Mouse (Mus musculus): ENCODE data around the gene Fam19a3. TPM values are rescaled to one million over a fixed set of nuclear protein-coding genes. Genes with fewer than 3 reads are reported as not detected.
"Not testable (repeated sequence)": the region's sequence is repeated elsewhere in the genome, so short reads cannot be mapped to it uniquely, and the experiment has no call there.

Gene Fam19a3
- polyA plus RNA-seq, 1 experiment from 2014 or later = 1.0 TPM

DNA sequence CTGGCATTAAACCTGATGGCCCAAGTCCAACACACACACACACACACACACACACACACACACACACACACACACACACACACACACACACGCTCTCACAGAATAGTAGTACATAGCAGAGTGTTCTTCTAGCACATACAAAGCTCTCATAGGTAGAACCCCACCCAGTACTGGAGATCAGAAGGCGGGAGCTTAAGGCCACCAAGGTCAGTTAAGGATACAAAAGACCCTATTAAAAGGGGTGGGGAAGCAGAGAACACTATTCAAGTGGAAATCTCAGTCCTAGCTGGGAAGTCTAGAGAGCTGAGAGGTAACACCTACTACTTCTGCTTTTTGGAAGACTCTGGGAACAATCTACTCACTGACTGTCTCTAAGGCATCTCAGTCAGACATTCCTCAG, 33.7 kb upstream of the Fam19a3 start:
- ATAC-seq (ENCODE audit: insufficient number of reproducible peaks, insufficient read depth, low FRiP score, low read depth) = no peak
- no peak overlapping the region for H3K4me2 ChIP-seq (ENCODE audit: low read length)
- no peak overlapping the region for H3K27ac ChIP-seq (replicated peaks in 1 of 2; ENCODE audit: control insufficient read depth in 1 of 2, insufficient read depth in 1 of 2, low read depth in 2 of 2, low read length in 2 of 2)
- no peaks in the 10 kb centered on the region for H3K27me3 ChIP-seq (ENCODE audit: control insufficient read depth, insufficient read depth, low read length)
- WGBS = 86% methylated on average over 2 of the region's 2 CpGs
- no peak overlapping the region for H3K4me3 ChIP-seq (ENCODE audit: control insufficient read depth in 1 of 2, insufficient read depth in 1 of 2, low read depth in 1 of 2, low read length in 2 of 2)
- H3K9me3 ChIP-seq (ENCODE audit: control insufficient read depth, low read length) = no peaks in the 10 kb centered on the region
- peaks cover 8 to 44% of the 10 kb centered on the region in 2 experiments for H3K4me1 ChIP-seq (ENCODE audit: control insufficient read depth in 2 of 2, insufficient read depth in 2 of 2, low read length in 2 of 2)
- H3K36me3 ChIP-seq (ENCODE audit: control insufficient read depth, insufficient read depth, low read length) = peaks cover 4% of the 10 kb centered on the region; the same call in 1 of the 2 replicates
- peak overlapping the region; percentile 16; the same call in 1 of the 2 replicates for H3K9ac ChIP-seq (ENCODE audit: low read length)

- 84% methylated on average over 1 of the region's 1 CpGs for WGBS
These were observed 33.1 kb upstream of the Fam19a3 start for GRCm38 (mm10) chr3:104814746-104815145.

DNA sequence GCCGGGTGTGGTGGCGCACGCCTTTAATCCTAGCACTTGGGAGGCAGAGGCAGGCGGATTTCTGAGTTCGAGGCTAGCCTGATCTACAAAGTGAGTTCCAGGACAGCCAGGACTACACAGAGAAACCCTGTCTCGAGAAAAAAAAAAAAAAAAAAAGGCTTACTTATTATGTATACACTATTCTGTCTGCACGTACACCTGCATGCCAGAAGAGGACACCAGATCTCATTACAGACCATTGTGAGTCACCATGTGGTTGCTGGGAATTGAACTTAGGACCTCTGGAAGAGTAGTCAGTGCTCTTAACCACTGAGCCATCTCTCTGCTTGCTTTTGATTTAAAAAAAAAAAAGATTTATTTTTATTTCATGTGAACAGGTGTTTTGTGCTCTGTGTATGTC, 31.6 kb upstream of the Fam19a3 start:
- WGBS = 94% methylated on average over 7 of the region's 7 CpGs
- not testable (repeated sequence) for H3K36me3 ChIP-seq (ENCODE audit: control insufficient read depth, insufficient read depth, low read length); H3K4me2 ChIP-seq (ENCODE audit: low read length); H3K4me3 ChIP-seq (ENCODE audit: control insufficient read depth in 1 of 2, insufficient read depth in 1 of 2, low read depth in 1 of 2, low read length in 2 of 2); ATAC-seq (ENCODE audit: insufficient number of reproducible peaks, insufficient read depth, low FRiP score, low read depth); H3K27me3 ChIP-seq (ENCODE audit: control insufficient read depth, insufficient read depth, low read length); H3K9me3 ChIP-seq (ENCODE audit: control insufficient read depth, low read length); H3K9ac ChIP-seq (ENCODE audit: low read length); H3K27ac ChIP-seq (replicated peaks in 1 of 2; ENCODE audit: control insufficient read depth in 1 of 2, insufficient read depth in 1 of 2, low read depth in 2 of 2, low read length in 2 of 2)
- peaks cover 4 to 26% of the 10 kb centered on the region in 2 experiments for H3K4me1 ChIP-seq (ENCODE audit: control insufficient read depth in 2 of 2, insufficient read depth in 2 of 2, low read length in 2 of 2)

More at GRCm38 (mm10) chr3:104814746-104815145, 33.1 kb upstream of the Fam19a3 start:
- H3K36me3 ChIP-seq (ENCODE audit: control insufficient read depth, insufficient read depth, low read length) = peaks cover 4% of the 10 kb centered on the region; the same call in 1 of the 2 replicates
- no peak overlapping the region for H3K4me2 ChIP-seq (ENCODE audit: low read length)
- no peaks in the 10 kb centered on the region for H3K9me3 ChIP-seq (ENCODE audit: control insufficient read depth, low read length)
- no peak for ATAC-seq (ENCODE audit: insufficient number of reproducible peaks, insufficient read depth, low FRiP score, low read depth)
- peaks cover 4 to 38% of the 10 kb centered on the region in 2 experiments for H3K4me1 ChIP-seq (ENCODE audit: control insufficient read depth in 2 of 2, insufficient read depth in 2 of 2, low read length in 2 of 2)
- no peak overlapping the region for H3K4me3 ChIP-seq (ENCODE audit: control insufficient read depth in 1 of 2, insufficient read depth in 1 of 2, low read depth in 1 of 2, low read length in 2 of 2)
- H3K27me3 ChIP-seq (ENCODE audit: control insufficient read depth, insufficient read depth, low read length) = no peaks in the 10 kb centered on the region
- no peak overlapping the region for H3K9ac ChIP-seq (ENCODE audit: low read length)
- H3K27ac ChIP-seq (replicated peaks in 1 of 2; ENCODE audit: control insufficient read depth in 1 of 2, insufficient read depth in 1 of 2, low read depth in 2 of 2, low read length in 2 of 2) = no peak overlapping the region

DNA sequence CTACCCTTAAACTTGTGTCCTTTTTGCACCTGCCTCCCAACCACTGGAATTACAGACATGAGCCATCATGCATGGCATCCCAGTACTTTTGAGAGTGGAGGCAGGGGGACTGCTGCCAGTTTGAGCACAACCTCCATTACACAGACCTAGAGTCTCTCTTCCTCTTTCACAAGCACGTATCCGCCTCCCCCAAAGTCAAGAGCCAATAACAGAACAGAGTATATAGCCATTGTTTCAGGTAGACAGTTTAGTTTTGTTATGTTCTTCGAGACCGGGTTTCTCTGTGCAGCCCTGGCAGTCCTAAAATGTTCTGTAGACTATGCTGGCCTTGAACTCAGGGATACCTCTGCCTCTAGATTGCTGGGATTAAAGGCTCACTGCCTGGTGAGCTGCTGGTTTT, 30.6 kb upstream of the Fam19a3 start:
- no peak overlapping the region for H3K4me2 ChIP-seq (ENCODE audit: low read length)
- no peaks in the 10 kb centered on the region for H3K9me3 ChIP-seq (ENCODE audit: control insufficient read depth, low read length)
- no peak overlapping the region for H3K9ac ChIP-seq (ENCODE audit: low read length)
- peaks cover 4 to 26% of the 10 kb centered on the region in 2 experiments for H3K4me1 ChIP-seq (ENCODE audit: control insufficient read depth in 2 of 2, insufficient read depth in 2 of 2, low read length in 2 of 2)
- H3K36me3 ChIP-seq (ENCODE audit: control insufficient read depth, insufficient read depth, low read length) = peaks cover 13% of the 10 kb centered on the region
- no peak for ATAC-seq (ENCODE audit: insufficient number of reproducible peaks, insufficient read depth, low FRiP score, low read depth)
- no peak overlapping the region; a peak in 1 of 4 replicates for H3K27ac ChIP-seq (replicated peaks in 1 of 2; ENCODE audit: control insufficient read depth in 1 of 2, insufficient read depth in 1 of 2, low read depth in 2 of 2, low read length in 2 of 2)
- 82% methylated on average over 4 of the region's 4 CpGs for WGBS
- H3K27me3 ChIP-seq (ENCODE audit: control insufficient read depth, insufficient read depth, low read length) = no peaks in the 10 kb centered on the region
- no peak overlapping the region for H3K4me3 ChIP-seq (ENCODE audit: control insufficient read depth in 1 of 2, insufficient read depth in 1 of 2, low read depth in 1 of 2, low read length in 2 of 2)

- Histone ChIP-seq H3K9me3 (ENCODE audit: control insufficient read depth, low read length) (no peaks in the 10 kb centered on the region), H3K4me3 (ENCODE audit: control insufficient read depth in 1 of 2, insufficient read depth in 1 of 2, low read depth in 1 of 2, low read length in 2 of 2) (no peak overlapping the region), H3K4me1 (ENCODE audit: control insufficient read depth in 2 of 2, insufficient read depth in 2 of 2, low read length in 2 of 2) (peaks cover 4 to 23% of the 10 kb centered on the region in 2 experiments), H3K36me3 (ENCODE audit: control insufficient read depth, insufficient read depth, low read length) (peaks cover 18% of the 10 kb centered on the region), H3K4me2 (ENCODE audit: low read length) (no peak overlapping the region), H3K27ac (replicated peaks in 1 of 2; ENCODE audit: control insufficient read depth in 1 of 2, insufficient read depth in 1 of 2, low read depth in 2 of 2, low read length in 2 of 2) (no peak overlapping the region), H3K9ac (ENCODE audit: low read length) (no peak overlapping the region), H3K27me3 (ENCODE audit: control insufficient read depth, insufficient read depth, low read length) (no peaks in the 10 kb centered on the region)
- WGBS = 23% methylated on average over 3 of the region's 3 CpGs
- ATAC-seq (ENCODE audit: insufficient number of reproducible peaks, insufficient read depth, low FRiP score, low read depth) = no peak
These were observed 30.1 kb upstream of the Fam19a3 start for GRCm38 (mm10) chr3:104811752-104812151.

GRCm38 (mm10) chr3:104805539-104805938, 23.9 kb upstream of the Fam19a3 start:
- 29% methylated on average over 9 of the region's 9 CpGs for WGBS
- H3K36me3 ChIP-seq (ENCODE audit: control insufficient read depth, insufficient read depth, low read length) = peaks cover 74% of the 10 kb centered on the region
- H3K9ac ChIP-seq (ENCODE audit: low read length) = no peak overlapping the region
- peak overlapping the region in 1 of 2 experiments; percentile 24; a peak in 1 of 4 replicates for H3K27ac ChIP-seq (replicated peaks in 1 of 2; ENCODE audit: control insufficient read depth in 1 of 2, insufficient read depth in 1 of 2, low read depth in 2 of 2, low read length in 2 of 2)
- peak; percentile 61; the same call in 1 of the 2 replicates for ATAC-seq (ENCODE audit: insufficient number of reproducible peaks, insufficient read depth, low FRiP score, low read depth)
- H3K4me2 ChIP-seq (ENCODE audit: low read length) = no peak overlapping the region
- peaks cover 6 to 15% of the 10 kb centered on the region in 2 experiments for H3K4me1 ChIP-seq (ENCODE audit: control insufficient read depth in 2 of 2, insufficient read depth in 2 of 2, low read length in 2 of 2)
- no peaks in the 10 kb centered on the region for H3K9me3 ChIP-seq (ENCODE audit: control insufficient read depth, low read length)
- no peaks in the 10 kb centered on the region for H3K27me3 ChIP-seq (ENCODE audit: control insufficient read depth, insufficient read depth, low read length)
- H3K4me3 ChIP-seq (ENCODE audit: control insufficient read depth in 1 of 2, insufficient read depth in 1 of 2, low read depth in 1 of 2, low read length in 2 of 2) = no peak overlapping the region

GRCm38 (mm10) chr3:104804312-104804711, 22.7 kb upstream of the Fam19a3 start:
- Histone ChIP-seq H3K4me2 (ENCODE audit: low read length) (no peak overlapping the region), H3K27me3 (ENCODE audit: control insufficient read depth, insufficient read depth, low read length) (no peaks in the 10 kb centered on the region), H3K27ac (replicated peaks in 1 of 2; ENCODE audit: control insufficient read depth in 1 of 2, insufficient read depth in 1 of 2, low read depth in 2 of 2, low read length in 2 of 2) (no peak overlapping the region), H3K4me1 (ENCODE audit: control insufficient read depth in 2 of 2, insufficient read depth in 2 of 2, low read length in 2 of 2) (peaks cover 6 to 15% of the 10 kb centered on the region in 2 experiments), H3K9me3 (ENCODE audit: control insufficient read depth, low read length) (no peaks in the 10 kb centered on the region), H3K36me3 (ENCODE audit: control insufficient read depth, insufficient read depth, low read length) (peaks cover 86% of the 10 kb centered on the region), H3K4me3 (ENCODE audit: control insufficient read depth in 1 of 2, insufficient read depth in 1 of 2, low read depth in 1 of 2, low read length in 2 of 2) (no peak overlapping the region), H3K9ac (ENCODE audit: low read length) (no peak overlapping the region)
- ATAC-seq (ENCODE audit: insufficient number of reproducible peaks, insufficient read depth, low FRiP score, low read depth) = no peak
- WGBS = 91% methylated on average over 10 of the region's 10 CpGs

- Histone ChIP-seq H3K27me3 (ENCODE audit: control insufficient read depth, insufficient read depth, low read length) (no peaks in the 10 kb centered on the region), H3K27ac (replicated peaks in 1 of 2; ENCODE audit: control insufficient read depth in 1 of 2, insufficient read depth in 1 of 2, low read depth in 2 of 2, low read length in 2 of 2) (no peak overlapping the region), H3K36me3 (ENCODE audit: control insufficient read depth, insufficient read depth, low read length) (peaks cover 92% of the 10 kb centered on the region), H3K9me3 (ENCODE audit: control insufficient read depth, low read length) (no peaks in the 10 kb centered on the region), H3K4me1 (ENCODE audit: control insufficient read depth in 2 of 2, insufficient read depth in 2 of 2, low read length in 2 of 2) (peaks cover 6 to 11% of the 10 kb centered on the region in 2 experiments), H3K9ac (ENCODE audit: low read length) (no peak overlapping the region), H3K4me2 (ENCODE audit: low read length) (no peak overlapping the region), H3K4me3 (ENCODE audit: control insufficient read depth in 1 of 2, insufficient read depth in 1 of 2, low read depth in 1 of 2, low read length in 2 of 2) (no peak overlapping the region)
- ATAC-seq (ENCODE audit: insufficient number of reproducible peaks, insufficient read depth, low FRiP score, low read depth) = no peak
- WGBS = 89% methylated on average over 6 of the region's 6 CpGs
These were observed 19.8 kb upstream of the Fam19a3 start for GRCm38 (mm10) chr3:104801481-104801880.
